Mouse (Mus musculus): ENCODE results near the gene Nt5m.

Gene Nt5m

GRCm38 (mm10) chr11:59839459-59840126 is 346 bp downstream of the Nt5m start, which contains the start of gene Cops3:
Gene Cops3 (minus strand): TSS chr11:59839838.
- in situ Hi-C loops (cut with MboI, MseI): no loop called here

- in situ Hi-C loops (cut with MboI, MseI): no loop called here
These were observed 7.1 kb downstream of the Nt5m start for GRCm38 (mm10) chr11:59846311-59846710.

- in situ Hi-C loops (cut with MboI, MseI): no loop called here
These were observed 7.9 kb downstream of the Nt5m start for GRCm38 (mm10) chr11:59847131-59847530.

GRCm38 (mm10) chr11:59847891-59848884 is 8.9 kb downstream of the Nt5m start:
- in situ Hi-C loops (cut with MboI, MseI): no loop called here

- in situ Hi-C loops (cut with MboI, MseI): no loop called here
These were observed 13.6 kb downstream of the Nt5m start for GRCm38 (mm10) chr11:59852865-59853264.

- in situ Hi-C loops (cut with MboI, MseI): no loop called here
These were observed 21.2 kb downstream of the Nt5m start for GRCm38 (mm10) chr11:59860467-59860866.

GRCm38 (mm10) chr11:59864316-59864715 is 25.1 kb downstream of the Nt5m start:
- in situ Hi-C loops (cut with MboI, MseI): no loop called here

- in situ Hi-C loops (cut with MboI, MseI): no loop called here
These were observed 32.9 kb downstream of the Nt5m start for GRCm38 (mm10) chr11:59872124-59872523.

- in situ Hi-C loops (cut with MboI, MseI): no loop called here
These were observed 40.8 kb downstream of the Nt5m start for GRCm38 (mm10) chr11:59880031-59880430.

GRCm38 (mm10) chr11:59885217-59885986 is 46.2 kb downstream of the Nt5m start:
- in situ Hi-C loops (cut with MboI, MseI): no loop called here

GRCm38 (mm10) chr11:59886952-59887351 is 47.7 kb downstream of the Nt5m start:
- in situ Hi-C loops (cut with MboI, MseI): no loop called here

- in situ Hi-C loops (cut with MboI, MseI): no loop called here
These were observed 48.9 kb downstream of the Nt5m start for GRCm38 (mm10) chr11:59888151-59888550.

GRCm38 (mm10) chr11:59891854-59892253 is 52.6 kb downstream of the Nt5m start:
- in situ Hi-C loops (cut with MboI, MseI): loop anchor here (5.0 kb wide), 1 partner anchor 135 kb away; no protein-coding TSS in a partner anchor

- in situ Hi-C loops (cut with MboI, MseI): loop anchor here (5.0 kb wide), 1 partner anchor 134 kb away; no protein-coding TSS in a partner anchor
These were observed 54.0 kb downstream of the Nt5m start for GRCm38 (mm10) chr11:59893153-59893788.

- in situ Hi-C loops (cut with MboI, MseI): loop anchor here (5.0 kb wide), 1 partner anchor 132 kb away; no protein-coding TSS in a partner anchor
These were observed 55.7 kb downstream of the Nt5m start for GRCm38 (mm10) chr11:59894916-59895315.

GRCm38 (mm10) chr11:59895316-59895715 is 56.1 kb downstream of the Nt5m start:
- in situ Hi-C loops (cut with MboI, MseI): no loop called here

- in situ Hi-C loops (cut with MboI, MseI): no loop called here
These were observed 58.8 kb downstream of the Nt5m start for GRCm38 (mm10) chr11:59897981-59898599.

- in situ Hi-C loops (cut with MboI, MseI): loop anchor here (25.0 kb wide), 1 partner anchor 1137 kb away; no protein-coding TSS in a partner anchor
These were observed 60.8 kb downstream of the Nt5m start for GRCm38 (mm10) chr11:59899711-59900685.

- in situ Hi-C loops (cut with MboI, MseI): loop anchor here (25.0 kb wide), 1 partner anchor 1136 kb away; no protein-coding TSS in a partner anchor
These were observed 61.7 kb downstream of the Nt5m start for GRCm38 (mm10) chr11:59900995-59901394.
